Comparison of ENCODE assay signal across 8 mouse cellular contexts in the genomic region with DNA sequence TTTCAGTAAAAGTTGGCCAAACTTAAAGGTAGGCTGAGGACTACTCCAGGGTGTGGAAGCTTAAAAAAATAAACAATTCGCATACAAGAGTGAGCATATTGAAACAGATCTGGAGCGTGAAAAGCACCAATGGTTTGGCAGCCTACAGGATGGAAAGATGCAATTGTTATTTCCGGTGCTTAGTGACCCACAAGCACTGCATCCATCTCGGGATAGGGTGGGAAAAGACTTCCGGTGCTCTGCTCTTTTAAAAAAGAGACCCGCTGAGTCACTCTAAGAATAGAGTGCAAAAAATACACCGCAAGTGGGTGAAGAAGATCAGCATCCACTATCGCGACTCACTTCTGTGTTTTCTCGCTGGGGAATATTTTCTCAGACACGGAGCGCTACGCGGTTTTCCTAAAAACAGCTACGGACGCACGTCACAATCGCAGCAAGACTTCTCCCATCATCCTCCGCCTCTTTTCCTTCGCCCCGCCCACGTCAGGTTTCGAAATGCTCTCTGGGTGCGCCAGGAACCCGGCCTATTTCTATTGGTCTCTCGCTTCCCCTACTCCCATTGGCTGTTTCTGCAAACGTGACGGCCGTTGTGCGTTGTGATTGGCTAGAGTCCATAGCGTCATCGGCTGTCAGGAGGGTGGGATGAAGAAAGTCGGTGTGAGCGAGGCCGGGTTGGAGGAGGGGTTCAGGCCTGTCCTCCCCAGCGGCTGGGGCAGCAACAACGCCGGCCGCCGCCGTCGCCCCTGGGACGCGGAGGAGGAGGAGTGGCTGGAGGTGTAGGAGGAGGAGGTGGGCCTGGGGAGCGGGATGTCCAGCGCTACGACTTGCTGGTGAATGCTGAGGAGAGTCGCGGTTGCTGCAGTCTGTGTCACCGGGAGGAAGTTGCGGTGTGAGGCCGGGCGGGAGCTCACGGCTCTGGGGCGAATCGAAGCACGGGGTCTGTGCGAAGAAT. TPM values are rescaled to one million over a fixed set of nuclear protein-coding genes. Genes with fewer than 3 reads are reported as not detected.
DNase-seq lines count a peak whose midpoint lies in the region; ATAC-seq and TF ChIP-seq lines count a peak whose summit lies in the region.

A gene (plus strand): TSS at position 657 of the 952 bp plus-strand sequence.

- ATAC-seq in erythroid progenitor cell, adult 5-6 weeks (replicated peaks; ENCODE audit: low FRiP score, poor library complexity, severe bottlenecking), result peak; percentile 96
- peak; percentile 100 for ATAC-seq in heart, embryonic 12.5 days (ENCODE audit: insufficient number of reproducible peaks, low FRiP score)
- ATAC-seq in kidney, postnatal 0 days (replicated peaks; ENCODE audit: low FRiP score, low read depth), result peak; percentile 99
- peak; percentile 99 for ATAC-seq in liver, embryonic 11.5 days (replicated peaks; ENCODE audit: low FRiP score)
- peak; percentile 100 for ATAC-seq in stomach, embryonic 14.5 days (ENCODE audit: insufficient number of reproducible peaks, insufficient read depth, low FRiP score, low read depth)

- H3K9me3 ChIP-seq in heart, embryonic 12.5 days (replicated peaks), result no peaks in the 10 kb centered on the region
- H3K9me3 ChIP-seq in kidney, postnatal 0 days (replicated peaks; ENCODE audit: low read length), result no peaks in the 10 kb centered on the region
- no peaks in the 10 kb centered on the region for H3K9me3 ChIP-seq in liver, embryonic 11.5 days (ENCODE audit: control insufficient read depth, low read length)
- H3K9me3 ChIP-seq in stomach, embryonic 14.5 days (ENCODE audit: control insufficient read depth, low read depth, low read length), result no peaks in the 10 kb centered on the region

- H3K27me3 ChIP-seq in heart, embryonic 12.5 days (replicated peaks), result no peaks in the 10 kb centered on the region
- H3K27me3 ChIP-seq in kidney, postnatal 0 days (ENCODE audit: insufficient read depth, low read length), result no peaks in the 10 kb centered on the region
- H3K27me3 ChIP-seq in liver, embryonic 11.5 days (replicated peaks; ENCODE audit: control insufficient read depth, insufficient read depth, low read length), result no peaks in the 10 kb centered on the region
- no peaks in the 10 kb centered on the region for H3K27me3 ChIP-seq in stomach, embryonic 14.5 days (ENCODE audit: control insufficient read depth, insufficient read depth, low read length)

- peak within 1 kb of the TSS; percentile 96 for H3K27ac ChIP-seq in heart, embryonic 12.5 days (ENCODE audit: poor library complexity, severe bottlenecking)
- H3K27ac ChIP-seq in kidney, postnatal 0 days, result peak within 1 kb of the TSS; percentile 96
- peak within 1 kb of the TSS; percentile 90 for H3K27ac ChIP-seq in liver, embryonic 11.5 days (ENCODE audit: low read depth, low read length)
- peak within 1 kb of the TSS; percentile 95 for H3K27ac ChIP-seq in stomach, embryonic 14.5 days (ENCODE audit: low read length)

- H3K4me3 ChIP-seq in heart, embryonic 12.5 days, result peak within 1 kb of the TSS; percentile 97
- H3K4me3 ChIP-seq in kidney, postnatal 0 days (replicated peaks; ENCODE audit: low read depth, low read length), result peak within 1 kb of the TSS; percentile 77
- peak within 1 kb of the TSS; percentile 93 for H3K4me3 ChIP-seq in liver, embryonic 11.5 days (ENCODE audit: low read depth, low read length)
- peak within 1 kb of the TSS; percentile 89 for H3K4me3 ChIP-seq in stomach, embryonic 14.5 days (ENCODE audit: low read depth, low read length)

- TF ChIP-seq CTCF in kidney, postnatal 0 days (IDR thresholded peaks at IDR 0.05; ENCODE audit: low read depth), result no peak

- peaks cover 8% of the 10 kb centered on the region; the same call in 1 of the 2 replicates for H3K4me1 ChIP-seq in heart, embryonic 12.5 days (replicated peaks)
- H3K4me1 ChIP-seq in kidney, postnatal 0 days (replicated peaks; ENCODE audit: insufficient read depth, low read length), result no peaks in the 10 kb centered on the region; the same call in 1 of the 2 replicates
- H3K4me1 ChIP-seq in liver, embryonic 11.5 days (replicated peaks; ENCODE audit: control insufficient read depth, insufficient read depth, low read length), result peaks cover 12% of the 10 kb centered on the region
- peaks cover 9% of the 10 kb centered on the region; the same call in 1 of the 2 replicates for H3K4me1 ChIP-seq in stomach, embryonic 14.5 days (ENCODE audit: control insufficient read depth, insufficient read depth, low read length)

- peaks cover 11% of the 10 kb centered on the region for H3K36me3 ChIP-seq in heart, embryonic 12.5 days
- no peaks in the 10 kb centered on the region for H3K36me3 ChIP-seq in kidney, postnatal 0 days (ENCODE audit: insufficient read depth, low read length)
- no peaks in the 10 kb centered on the region; the same call in 1 of the 2 replicates for H3K36me3 ChIP-seq in liver, embryonic 11.5 days (ENCODE audit: control insufficient read depth, insufficient read depth, low read length)
- no peaks in the 10 kb centered on the region; the same call in 1 of the 2 replicates for H3K36me3 ChIP-seq in stomach, embryonic 14.5 days (ENCODE audit: control insufficient read depth, insufficient read depth, low read length)

- under 1% methylated on average over 58 of the region's 58 CpGs for WGBS in heart, embryonic 12.5 days
- WGBS in kidney, postnatal 0 days, result under 1% methylated on average over 58 of the region's 58 CpGs
- WGBS in liver, embryonic 11.5 days, result under 1% methylated on average over 58 of the region's 58 CpGs
- under 1% methylated on average over 58 of the region's 58 CpGs for WGBS in stomach, embryonic 14.5 days

- peak within 1 kb of the TSS; percentile 93 for H3K9ac ChIP-seq in heart, embryonic 12.5 days
- peak within 1 kb of the TSS; percentile 85 for H3K9ac ChIP-seq in kidney, postnatal 0 days (ENCODE audit: low read depth, low read length)
- peak within 1 kb of the TSS; percentile 87 for H3K9ac ChIP-seq in liver, embryonic 11.5 days (ENCODE audit: low read depth, low read length)
- peak within 1 kb of the TSS; percentile 87 for H3K9ac ChIP-seq in stomach, embryonic 14.5 days (replicated peaks; ENCODE audit: low read depth, low read length)

- peak; percentile 99 for DNase-seq in CD4-positive helper T cell, adult 2 months (ENCODE audit: low read depth, low spot score)
- peak; percentile 99 for DNase-seq in brain, embryonic 18.5 days (ENCODE audit: low read depth, low spot score)
- DNase-seq in kidney, postnatal 0 days (ENCODE audit: low spot score), result peak; percentile 100
- peak; percentile 97 for DNase-seq in liver, embryonic 11.5 days (ENCODE audit: low spot score)
- DNase-seq in naive thymus-derived CD4-positive, alpha-beta T cell, adult 2 months (ENCODE audit: low read depth), result peak; percentile 99

- peak within 1 kb of the TSS; percentile 92 for H3K4me2 ChIP-seq in heart, embryonic 12.5 days
- peak within 1 kb of the TSS; percentile 76 for H3K4me2 ChIP-seq in kidney, postnatal 0 days (ENCODE audit: low read length)
- H3K4me2 ChIP-seq in liver, embryonic 11.5 days, result peak within 1 kb of the TSS; percentile 84
- peak within 1 kb of the TSS; percentile 62 for H3K4me2 ChIP-seq in stomach, embryonic 14.5 days (replicated peaks; ENCODE audit: low read depth, low read length)

RNA-seq across cellular contexts. Expression of the gene that starts here (rescaled TPM):
- total RNA-seq in erythroid progenitor cell, adult 5-6 weeks (2015; ENCODE audit: low replicate concordance), result 207 and 431 TPM in 2 replicates
- total RNA-seq in erythroid progenitor cell, adult 5-6 weeks (2017; ENCODE audit: low replicate concordance), result 190 and 209 TPM in 2 replicates
- 67.1 and 70.0 TPM in 2 replicates for polyA plus RNA-seq in heart, embryonic 12.5 days (2016; fragmentation: Nextera tagmentation; extraction: Ambion mirVana)
- polyA plus RNA-seq in kidney, postnatal 0 days (2015; fragmentation: Nextera tagmentation; extraction: Ambion mirVana), result 43.5 and 45.1 TPM in 2 replicates
- polyA plus RNA-seq in liver, embryonic 11.5 days (2014; fragmentation: Nextera tagmentation; extraction: Ambion mirVana), result 41.3 and 45.0 TPM in 2 replicates
- 56.5 and 60.1 TPM in 2 replicates for polyA plus RNA-seq in stomach, embryonic 14.5 days (2014; fragmentation: Nextera tagmentation; extraction: Ambion mirVana)

Comparison
In these comparisons a context has a peak if more than half of its experiments do, and no peak if none do; other contexts are left out.
1. Peak in every context shown above with its lines: DNase-seq, ATAC-seq, H3K4me3 ChIP-seq and H3K27ac ChIP-seq.